Mouse (Mus musculus) bone marrow macrophage, adult 2 months (primary cell): ENCODE measurements around the gene Dnajc14. TPM values are rescaled to one million over a fixed set of nuclear protein-coding genes. Genes with fewer than 3 reads are reported as not detected.

Experiments
- H3K27ac ChIP-seq: 2 replicates; pipeline ENCODE4 v1.5.1; 2012; ENCODE audit warnings: low read depth, low read length; ENCODE audit not compliant: insufficient read depth
- H3K4me1 ChIP-seq: 2 replicates; pipeline ENCODE4 v1.6.1; 2012; ENCODE audit warnings: low read length; ENCODE audit not compliant: control insufficient read depth, insufficient read depth
- H3K4me3 ChIP-seq: 2 replicates; pipeline ENCODE4 v1.5.1; 2012; ENCODE audit warnings: mild to moderate bottlenecking, low read length, moderate library complexity; ENCODE audit not compliant: insufficient read depth
- CTCF ChIP-seq: IDR thresholded peaks from 2 replicates; pipeline ENCODE4 v1.5.1; 2012; ENCODE audit warnings: low read depth, mild to moderate bottlenecking, low read length, moderate library complexity
- POLR2A ChIP-seq: IDR thresholded peaks from 2 replicates; pipeline ENCODE4 v1.6.1; 2012; ENCODE audit warnings: mild to moderate bottlenecking, low read depth, low read length, borderline replicate concordance
- polyA plus RNA-seq: library from polyadenylated mRNA; stranded (reverse); fragments of >200 nt; gene quantifications from 2 replicates; pipeline ENCODE4 v1.2.4, GENCODE M21; 2012; ENCODE audit not compliant: missing spikeins, insufficient read depth, insufficient read length

Dnajc14 gene
- polyA plus RNA-seq: 65.2 and 65.7 TPM in 2 replicates

GRCm38 (mm10) chr10:128803771-128804270, at the start of gene Dnajc14:
Gene Dnajc14, plus strand, starts transcription at chr10:128804062.
- H3K4me3 ChIP-seq: peak within 1 kb of the TSS; percentile 76
- peak within 1 kb of the TSS; percentile 71 for H3K27ac ChIP-seq
- peaks cover 27% of the 10 kb centered on the region for H3K4me1 ChIP-seq
- TF ChIP-seq CTCF (no peak), POLR2A (no peak)

GRCm38 (mm10) chr10:128772895-128773294, 31.0 kb upstream of the Dnajc14 start:
- no peak overlapping the region for H3K27ac ChIP-seq
- H3K4me3 ChIP-seq: no peak overlapping the region
- H3K4me1 ChIP-seq: no peaks in the 10 kb centered on the region
- no peak for TF ChIP-seq CTCF
- no peak for TF ChIP-seq POLR2A

- peaks cover 6% of the 10 kb centered on the region for H3K4me1 ChIP-seq
- H3K4me3 ChIP-seq: no peak overlapping the region
- H3K27ac ChIP-seq: no peak overlapping the region
- TF ChIP-seq POLR2A (no peak), CTCF (no peak)
These were observed 30.2 kb upstream of the Dnajc14 start for GRCm38 (mm10) chr10:128773685-128774084.

- Histone ChIP-seq H3K4me1 (peaks cover 27% of the 10 kb centered on the region), H3K27ac (peak overlapping the region; percentile 76)
- TF ChIP-seq CTCF (no peak), POLR2A (no peak)
These were observed 25.4 kb upstream of the Dnajc14 start for GRCm38 (mm10) chr10:128778441-128778840.

GRCm38 (mm10) chr10:128779011-128779795, 24.7 kb upstream of the Dnajc14 start:
- Histone ChIP-seq H3K4me1 (peaks cover 27% of the 10 kb centered on the region), H3K4me3 (no peak overlapping the region), H3K27ac (peak overlapping the region; percentile 76)
- TF ChIP-seq CTCF (no peak), POLR2A (no peak)

More at GRCm38 (mm10) chr10:128778441-128778840, 25.4 kb upstream of the Dnajc14 start:
- H3K4me3 ChIP-seq: no peak overlapping the region

- peaks cover 27% of the 10 kb centered on the region for H3K4me1 ChIP-seq
- no peak overlapping the region for H3K4me3 ChIP-seq
- TF ChIP-seq POLR2A (no peak), CTCF (no peak)
- H3K27ac ChIP-seq: peak overlapping the region; percentile 67
These were observed 23.7 kb upstream of the Dnajc14 start for GRCm38 (mm10) chr10:128780200-128780599.

- Histone ChIP-seq H3K4me3 (peak within 1 kb of the TSS; percentile 69), H3K4me1 (peaks cover 22% of the 10 kb centered on the region), H3K27ac (peak within 1 kb of the TSS; percentile 50)
- TF ChIP-seq POLR2A (no peak), CTCF (no peak)
These were observed 13.3 kb upstream of the Dnajc14 start, which contains the start of gene Mmp19 for GRCm38 (mm10) chr10:128790398-128791124. Gene Mmp19, plus strand, starts transcription at chr10:128790910.

- no peak for TF ChIP-seq POLR2A
- no peak for TF ChIP-seq CTCF
- H3K4me1 ChIP-seq: peaks cover 22% of the 10 kb centered on the region
- H3K4me3 ChIP-seq: no peak overlapping the region
- H3K27ac ChIP-seq: no peak overlapping the region
These were observed 11.8 kb upstream of the Dnajc14 start for GRCm38 (mm10) chr10:128792041-128792440.

GRCm38 (mm10) chr10:128793258-128793657, 10.6 kb upstream of the Dnajc14 start:
- Histone ChIP-seq H3K4me3 (no peak overlapping the region), H3K4me1 (peaks cover 22% of the 10 kb centered on the region), H3K27ac (no peak overlapping the region)
- no peak for TF ChIP-seq CTCF
- TF ChIP-seq POLR2A: no peak
